Mouse (Mus musculus) intestine, postnatal 0 days (tissue): ENCODE measurements around the gene Slc9c1. TPM values are rescaled to one million over a fixed set of nuclear protein-coding genes. Genes with fewer than 3 reads are reported as not detected.
A peak's percentile ranks its signal among the peaks of the same experiment; 100 is the strongest.

Source experiments
- ATAC-seq: fragments of 200-750 bp; cut with Nextera tagmentation; 2 replicates; pipeline ENCODE4 v1.8.0; 2017; ENCODE audit warnings: mild to moderate bottlenecking, moderate TSS enrichment, moderate library complexity
- H3K27ac ChIP-seq: fragments of 300-500 bp; sonication (generic); 2 replicates; pipeline ENCODE4 v1.5.1; 2014; ENCODE audit warnings: mild to moderate bottlenecking, low read depth, low read length, moderate library complexity
- H3K27me3 ChIP-seq: fragments of 300-500 bp; sonication (generic); replicated peaks from 2 replicates; pipeline ENCODE4 v1.6.1; 2014; ENCODE audit warnings: low read length, mixed read lengths; ENCODE audit not compliant: control insufficient read depth, insufficient read depth
- H3K36me3 ChIP-seq: fragments of 300-500 bp; sonication (generic); 2 replicates; pipeline ENCODE4 v1.6.1; 2014; ENCODE audit warnings: mild to moderate bottlenecking, moderate library complexity; ENCODE audit not compliant: control insufficient read depth, insufficient read depth
- H3K4me1 ChIP-seq: fragments of 300-500 bp; sonication (generic); replicated peaks from 2 replicates; pipeline ENCODE4 v1.6.1; 2014; ENCODE audit warnings: antibody characterized with exemption, low read length, mixed read lengths; ENCODE audit not compliant: control insufficient read depth, insufficient read depth
- H3K4me2 ChIP-seq: fragments of 300-500 bp; sonication (generic); replicated peaks from 2 replicates; pipeline ENCODE4 v1.6.1; 2014; ENCODE audit warnings: low read depth, mild to moderate bottlenecking, moderate library complexity
- H3K4me3 ChIP-seq: fragments of 300-500 bp; sonication (generic); 2 replicates; pipeline ENCODE4 v1.5.1; 2014; ENCODE audit warnings: low read depth, low read length
- H3K9ac ChIP-seq: fragments of 300-500 bp; sonication (generic); 2 replicates; pipeline ENCODE4 v1.6.1; 2014; ENCODE audit warnings: mild to moderate bottlenecking, low read depth, low read length
- H3K9me3 ChIP-seq: fragments of 300-500 bp; sonication (generic); 2 replicates; pipeline ENCODE4 v1.6.1; 2016; ENCODE audit warnings: mixed run types; ENCODE audit not compliant: control insufficient read depth
- CTCF ChIP-seq: sonication (generic); IDR thresholded peaks from 2 replicates; pipeline ENCODE4 v1.5.1; 2016; ENCODE audit warnings: low read depth, mild to moderate bottlenecking, control low read depth, antibody characterized with exemption, moderate library complexity
- WGBS: fragments of 180-500 bp; shearing (Covaris S2); extraction: QIAGEN DNeasy Blood & Tissue Kit; methylation state at CpG from one replicate; pipeline ENCODE4 v1.1.7; 2014; 5-methylcytosine and 5-hydroxymethylcytosine counted together
- polyA plus RNA-seq: library from polyadenylated mRNA; unstranded; fragments of >200 nt; fragmentation: Nextera tagmentation; extraction: Ambion mirVana; gene quantifications from 2 replicates; pipeline ENCODE4 v1.2.1, GENCODE M21; 2015

Gene Slc9c1
- polyA plus RNA-seq, 1 experiment from 2014 or later: not detected

- ATAC-seq: no peak
- H3K4me1 ChIP-seq: no peaks in the 10 kb centered on the region
- 69% methylated on average over 4 of the region's 4 CpGs for WGBS
Observed at GRCm38 (mm10) chr16:45632420-45632819, 97.3 kb downstream of the Slc9c1 start.

GRCm38 (mm10) chr16:45635826-45636225, 100.7 kb downstream of the Slc9c1 start:
- Histone ChIP-seq H3K27ac (no peak overlapping the region), H3K4me3 (no peak overlapping the region), H3K4me1 (no peaks in the 10 kb centered on the region), H3K9me3 (no peaks in the 10 kb centered on the region), H3K27me3 (no peaks in the 10 kb centered on the region), H3K36me3 (peaks cover 20% of the 10 kb centered on the region), H3K4me2 (no peak overlapping the region), H3K9ac (no peak overlapping the region)
- no peak for TF ChIP-seq CTCF
- WGBS: 88% methylated on average over 2 of the region's 2 CpGs
- no peak for ATAC-seq

More at GRCm38 (mm10) chr16:45632420-45632819, 97.3 kb downstream of the Slc9c1 start:
- peaks cover 10% of the 10 kb centered on the region; the same call in 1 of the 2 replicates for H3K36me3 ChIP-seq
- no peaks in the 10 kb centered on the region for H3K9me3 ChIP-seq
- H3K27ac ChIP-seq: no peak overlapping the region
- H3K9ac ChIP-seq: no peak overlapping the region
- H3K4me3 ChIP-seq: no peak overlapping the region
- H3K4me2 ChIP-seq: no peak overlapping the region
- no peak for TF ChIP-seq CTCF
- H3K27me3 ChIP-seq: no peaks in the 10 kb centered on the region

DNA sequence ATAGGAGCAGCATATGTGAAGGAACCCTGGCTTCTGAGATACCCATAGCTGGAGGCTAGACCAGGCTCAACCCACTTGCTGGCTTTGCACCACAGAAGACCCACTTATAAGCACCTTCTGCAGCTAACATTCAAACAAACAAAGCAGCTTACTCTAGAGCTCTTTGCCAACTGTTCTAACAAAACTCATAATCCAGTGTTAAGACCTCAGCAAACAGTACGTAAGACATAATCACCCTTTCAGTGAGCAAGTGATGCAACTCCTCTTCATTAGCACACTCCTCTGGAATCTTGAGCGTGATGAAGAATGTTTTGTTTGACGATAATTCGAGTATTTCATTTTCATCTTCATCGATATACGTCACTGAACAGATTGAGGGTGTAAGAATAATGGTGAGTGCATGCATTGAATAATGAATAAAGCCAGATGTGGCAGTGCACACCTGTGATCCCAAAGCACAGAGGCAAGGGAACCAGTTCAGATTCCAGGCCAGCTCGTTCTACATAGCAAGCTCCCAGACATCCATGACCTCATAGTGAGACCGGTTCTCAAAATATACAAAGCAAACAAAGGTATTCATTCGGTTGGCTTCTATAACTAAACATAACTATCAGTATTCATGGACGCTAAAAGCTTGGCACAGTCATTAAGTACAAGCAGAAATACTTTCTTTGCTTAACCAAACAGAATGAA, 105.1 kb downstream of the Slc9c1 start:
- no peak overlapping the region for H3K27ac ChIP-seq
- H3K4me3 ChIP-seq: no peak overlapping the region
- 63% methylated on average over 10 of the region's 10 CpGs for WGBS
- H3K9me3 ChIP-seq: no peaks in the 10 kb centered on the region
- H3K27me3 ChIP-seq: no peaks in the 10 kb centered on the region
- no peak for ATAC-seq
- no peak overlapping the region for H3K4me2 ChIP-seq
- H3K36me3 ChIP-seq: peaks cover 17% of the 10 kb centered on the region
- no peak for TF ChIP-seq CTCF
- 0 out of 2 replicates have a peak, but pooled peaks cover 3% of the 10 kb centered on the region for H3K4me1 ChIP-seq
- no peak overlapping the region for H3K9ac ChIP-seq

DNA sequence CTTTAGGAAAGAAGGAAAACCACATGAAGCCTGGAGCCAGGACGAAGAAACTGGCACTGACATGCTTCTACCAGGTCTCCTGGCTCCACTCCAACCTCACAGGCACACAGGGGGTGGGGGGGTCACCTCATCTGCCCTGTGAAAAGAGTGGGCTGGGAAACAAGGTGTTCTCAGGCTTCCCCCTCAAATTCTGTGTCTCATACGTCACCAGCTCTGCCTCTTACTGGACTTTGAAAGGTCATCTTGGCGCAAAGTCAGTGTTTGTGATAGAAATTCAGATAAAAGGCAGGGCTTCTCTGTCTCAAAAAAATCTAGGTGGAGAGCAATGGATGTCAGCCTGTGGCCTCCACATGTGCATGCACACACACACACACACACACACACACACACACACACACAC, 106.2 kb downstream of the Slc9c1 start:
- H3K4me1 ChIP-seq: 0 out of 2 replicates have a peak, but pooled peaks cover 3% of the 10 kb centered on the region
- H3K27ac ChIP-seq: no peak overlapping the region
- TF ChIP-seq CTCF: no peak
- H3K9me3 ChIP-seq: no peaks in the 10 kb centered on the region
- H3K9ac ChIP-seq: no peak overlapping the region
- WGBS: 57% methylated on average over 3 of the region's 3 CpGs
- peaks cover 12% of the 10 kb centered on the region for H3K36me3 ChIP-seq
- H3K27me3 ChIP-seq: no peaks in the 10 kb centered on the region
- no peak overlapping the region for H3K4me3 ChIP-seq
- H3K4me2 ChIP-seq: no peak overlapping the region
- ATAC-seq: no peak

DNA sequence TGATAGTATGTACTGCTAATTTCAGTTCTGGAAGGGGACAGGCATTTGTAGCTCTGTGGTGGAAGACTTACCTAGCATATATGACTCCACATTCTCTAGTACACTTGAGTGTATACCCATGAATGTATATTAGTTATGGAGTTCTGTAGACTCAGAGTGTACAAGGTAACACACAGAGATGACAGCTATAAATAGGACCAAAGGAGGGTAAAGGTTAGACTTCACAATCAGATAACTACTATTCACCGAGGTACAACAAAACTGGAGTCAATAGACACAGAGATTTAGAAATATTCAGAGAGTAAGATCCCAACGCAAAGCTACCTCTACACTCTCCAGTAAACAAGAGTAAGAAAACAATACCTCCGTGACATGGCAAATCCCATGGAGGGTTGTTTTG, 108.8 kb downstream of the Slc9c1 start:
- no peak for TF ChIP-seq CTCF
- no peak overlapping the region for H3K9ac ChIP-seq
- peak overlapping the region; percentile 24; the same call in 1 of the 2 replicates for H3K4me2 ChIP-seq
- peak overlapping the region; percentile 76 for H3K27ac ChIP-seq
- ATAC-seq: peak; percentile 74
- 56% methylated on average over 3 of the region's 3 CpGs for whole genome bisulfite sequencing
- H3K36me3 ChIP-seq: peaks cover 7% of the 10 kb centered on the region
- H3K27me3 ChIP-seq: no peaks in the 10 kb centered on the region
- peaks cover 3% of the 10 kb centered on the region; the same call in 1 of the 2 replicates for H3K4me1 ChIP-seq
- H3K4me3 ChIP-seq: no peak overlapping the region
- H3K9me3 ChIP-seq: no peaks in the 10 kb centered on the region

DNA sequence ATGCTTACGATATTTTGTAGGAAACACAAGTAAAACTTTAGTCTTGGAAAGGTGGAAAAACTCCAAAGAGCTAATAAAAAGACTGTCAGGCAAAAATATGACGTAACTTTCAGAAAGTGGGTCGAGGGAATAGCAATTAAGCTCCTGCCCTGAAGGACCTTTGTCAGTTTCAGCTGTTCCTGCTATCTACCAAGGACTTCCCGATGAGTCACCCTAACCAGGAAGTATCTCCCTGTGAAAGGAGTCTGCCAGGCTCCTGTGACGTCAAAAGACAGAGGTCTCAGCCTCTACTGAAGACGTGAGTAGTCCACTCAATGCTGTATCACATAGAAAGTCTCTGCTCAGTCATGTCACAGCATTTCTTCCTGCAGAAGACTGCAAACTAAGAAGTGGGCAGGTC, 109.3 kb downstream of the Slc9c1 start:
- peak overlapping the region; percentile 76 for H3K27ac ChIP-seq
- ATAC-seq: peak; percentile 99
- H3K27me3 ChIP-seq: no peaks in the 10 kb centered on the region
- peaks cover 3% of the 10 kb centered on the region; the same call in 1 of the 2 replicates for H3K4me1 ChIP-seq
- H3K36me3 ChIP-seq: peaks cover 7% of the 10 kb centered on the region; the same call in 1 of the 2 replicates
- H3K4me2 ChIP-seq: peak overlapping the region; percentile 24; the same call in 1 of the 2 replicates
- no peaks in the 10 kb centered on the region for H3K9me3 ChIP-seq
- 34% methylated on average over 6 of the region's 6 CpGs for WGBS
- no peak overlapping the region for H3K4me3 ChIP-seq
- TF ChIP-seq CTCF: no peak
- no peak overlapping the region for H3K9ac ChIP-seq
